Mouse (Mus musculus): ENCODE measurements at regions not wholly inside any gene's neighbourhood (a gene's known extent, or its start where the extent isn't known, plus 50 kb on each side); places are given as distances from the start of the nearest gene placed in this dataset.

DNA sequence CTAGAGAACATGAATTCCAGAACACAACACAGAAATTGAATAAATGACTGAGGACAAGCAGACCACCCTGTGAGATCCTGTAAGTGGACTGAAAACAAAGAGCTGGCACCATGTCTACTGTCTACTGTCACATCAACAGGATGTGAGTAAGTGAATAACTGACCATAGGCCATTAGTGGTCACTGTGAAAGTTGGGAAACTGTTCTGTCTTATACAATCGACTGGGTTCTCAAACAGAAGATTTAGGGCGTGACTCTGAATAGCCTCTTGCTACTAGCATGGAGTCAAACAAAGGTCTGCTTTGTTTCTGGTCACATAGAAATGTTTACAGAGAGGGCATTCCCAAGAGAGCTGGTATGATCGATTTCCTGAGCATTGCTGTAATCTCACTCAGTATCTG, 1387.9 kb downstream of the Defb40 start:
- no peak for TF ChIP-seq POLR2A (IDR thresholded peaks at IDR 0.05; ENCODE audit: insufficient read length, low read depth)
- no peak for TF ChIP-seq E2F4 (IDR thresholded peaks at IDR 0.05; ENCODE audit: insufficient read depth)
- no peak for TF ChIP-seq MYOG (IDR thresholded peaks at IDR 0.05; ENCODE audit: control insufficient read depth in 1 of 3, insufficient read depth in 1 of 3, insufficient read length in 2 of 3, low read depth in 2 of 3)
- no peak for TF ChIP-seq TCF12 (IDR thresholded peaks at IDR 0.05; ENCODE audit: insufficient read depth, poor library complexity, severe bottlenecking)
- TF ChIP-seq MAX (IDR thresholded peaks at IDR 0.05; ENCODE audit: low read depth) = no peak
- no peak for TF ChIP-seq TCF3 (IDR thresholded peaks at IDR 0.05; ENCODE audit: insufficient read length, low read depth)
- TF ChIP-seq POLR2AphosphoS2 (IDR thresholded peaks at IDR 0.05; ENCODE audit: insufficient read length, low read depth) = no peak
- TF ChIP-seq MYOD1 (IDR thresholded peaks at IDR 0.05; ENCODE audit: control insufficient read depth in 1 of 3, insufficient read length in 2 of 3, low read depth in 2 of 3) = no peak
- no peak for TF ChIP-seq USF1 (IDR thresholded peaks at IDR 0.05; ENCODE audit: low read depth)
- TF ChIP-seq SRF (IDR thresholded peaks at IDR 0.05; ENCODE audit: control insufficient read depth, insufficient read length, low read depth) = no peak
- TF ChIP-seq CEBPB (IDR thresholded peaks at IDR 0.05; ENCODE audit: insufficient read depth, poor library complexity, severe bottlenecking) = no peak
